Mouse (Mus musculus) kidney, adult 2 months (tissue): Measurements from ENCODE around the gene Pbld2. TPM values are rescaled to one million over a fixed set of nuclear protein-coding genes. Genes with fewer than 3 reads are reported as not detected.

Experiments used
- DNase-seq: peaks from one replicate; pipeline ENCODE4 v3.0.0; 2021
- H3K27ac ChIP-seq: fragments of 200-500 bp; 2 replicates; pipeline ENCODE4 v1.5.1; 2012; ENCODE audit warnings: low read depth, low read length, control low read depth, inconsistent platforms; ENCODE audit not compliant: insufficient read depth
- H3K27me3 ChIP-seq: fragments of 200-500 bp; replicated peaks from 2 replicates; pipeline ENCODE4 v1.6.1; 2012; ENCODE audit warnings: mild to moderate bottlenecking, moderate library complexity, low read length, inconsistent platforms; ENCODE audit not compliant: control insufficient read depth, insufficient read depth
- H3K36me3 ChIP-seq: fragments of 200-500 bp; 2 replicates; pipeline ENCODE4 v1.6.1; 2012; ENCODE audit warnings: mild to moderate bottlenecking, moderate library complexity, low read length, inconsistent platforms; ENCODE audit not compliant: control insufficient read depth, insufficient read depth
- H3K4me1 ChIP-seq: fragments of 200-500 bp; 2 replicates; pipeline ENCODE4 v1.6.1; 2011; ENCODE audit warnings: low read length; ENCODE audit not compliant: control insufficient read depth, insufficient read depth
- H3K4me3 ChIP-seq: fragments of 200-500 bp; 2 replicates; pipeline ENCODE4 v1.5.1; 2011; ENCODE audit warnings: mild to moderate bottlenecking, low read depth, low read length, control low read depth; ENCODE audit not compliant: insufficient read depth
- CTCF ChIP-seq: fragments of 200-500 bp; conservative IDR thresholded peaks from 2 replicates; pipeline ENCODE4 v1.5.1; 2011; ENCODE audit warnings: low read depth, mild to moderate bottlenecking, control low read depth, low read length, moderate library complexity, mixed read lengths; ENCODE audit not compliant: insufficient read depth, insufficient read length
- POLR2A ChIP-seq: fragments of 200-500 bp; IDR thresholded peaks from one replicate; pipeline ENCODE4 v1.6.1; 2011; ENCODE audit warnings: low read depth, low read length, control low read depth
- WGBS: fragments of 180-500 bp; shearing (Covaris S2); methylation state at CpG from one replicate; pipeline ENCODE4 v1.1.7; 2018; 5-methylcytosine and 5-hydroxymethylcytosine counted together
- polyA plus RNA-seq: library from polyadenylated mRNA; depleted of rRNA; stranded (reverse); fragments of >200 nt; gene quantifications from 2 replicates; pipeline ENCODE4 v1.2.3, GENCODE M21; 2012

Pbld2 gene
- polyA plus RNA-seq, 1 experiment, result 22.4 TPM

DNA sequence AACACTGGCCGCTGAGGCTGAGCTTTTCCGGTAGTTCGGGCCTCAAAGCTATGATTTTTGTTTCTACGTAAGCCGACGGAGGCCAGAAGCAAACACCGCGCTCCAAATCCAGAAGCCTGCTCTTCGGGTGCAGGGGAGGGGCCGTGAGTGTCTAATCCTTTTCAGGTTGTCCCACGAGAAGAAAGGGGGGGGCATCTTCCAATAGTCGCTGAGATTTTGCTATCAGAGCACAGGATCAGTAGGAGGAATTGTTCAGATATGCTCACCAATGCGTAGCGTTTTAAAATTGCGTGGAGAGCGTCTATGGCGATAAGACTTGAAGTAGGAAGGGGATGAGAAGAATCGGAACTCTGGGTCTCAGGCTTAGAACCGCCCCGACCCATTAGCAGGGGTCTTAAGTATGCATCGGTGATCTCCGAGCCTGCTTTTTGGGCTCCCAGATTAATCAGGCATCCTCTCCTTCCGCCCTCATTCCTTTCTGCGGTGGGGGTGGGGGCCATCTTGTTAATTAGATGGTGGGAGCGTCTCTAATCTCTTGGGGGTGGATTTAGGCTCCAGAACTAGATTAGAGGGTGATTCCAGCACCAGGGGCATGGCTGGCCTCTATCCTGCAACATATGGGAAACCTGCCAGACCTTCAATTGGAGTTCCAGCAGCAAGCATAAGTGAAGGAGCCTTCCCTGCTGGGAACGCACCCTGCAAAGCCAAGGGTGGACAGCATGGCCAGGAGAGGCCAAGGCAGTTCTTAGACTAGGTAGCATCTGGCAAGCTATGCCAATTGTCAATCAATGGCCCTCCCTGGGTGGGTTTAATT is 65.8 kb downstream of the Pbld2 start:
- Histone ChIP-seq H3K27me3 (no peaks in the 10 kb centered on the region), H3K36me3 (no peaks in the 10 kb centered on the region), H3K27ac (no peak overlapping the region), H3K4me3 (peak overlapping the region; percentile 35; the same call in 1 of the 2 replicates), H3K4me1 (no peaks in the 10 kb centered on the region)
- no peak for DNase-seq
- WGBS, result 17% methylated on average over 26 of the region's 26 CpGs
- TF ChIP-seq POLR2A (no peak), CTCF (no peak)

DNA sequence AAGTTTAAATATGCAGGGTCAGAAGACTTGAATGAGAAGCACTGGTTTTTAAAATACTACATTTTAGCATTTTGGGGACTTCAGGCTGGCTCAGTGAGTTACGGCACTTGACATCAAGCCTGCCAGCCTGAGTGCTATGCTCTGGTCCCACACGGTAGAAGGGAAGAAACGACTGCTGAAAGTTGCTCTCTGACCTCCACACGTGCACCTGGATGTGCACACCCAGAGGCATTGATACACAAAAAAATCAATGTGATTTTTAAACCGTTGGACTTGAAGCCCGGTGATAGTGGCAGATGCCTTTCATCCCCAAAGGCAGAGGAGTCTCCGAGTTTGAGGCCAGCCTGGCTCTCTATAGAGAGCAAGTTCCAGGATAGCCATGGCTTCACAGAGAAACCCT is 67.8 kb downstream of the Pbld2 start:
- 67% methylated on average over 7 of the region's 7 CpGs for WGBS
- no peaks in the 10 kb centered on the region for H3K27me3 ChIP-seq
- no peak overlapping the region for H3K4me3 ChIP-seq
- H3K36me3 ChIP-seq, result no peaks in the 10 kb centered on the region
- TF ChIP-seq POLR2A, result no peak
- no peak for TF ChIP-seq CTCF
- no peak overlapping the region for H3K27ac ChIP-seq
- DNase-seq, result no peak
- no peaks in the 10 kb centered on the region for H3K4me1 ChIP-seq

DNA sequence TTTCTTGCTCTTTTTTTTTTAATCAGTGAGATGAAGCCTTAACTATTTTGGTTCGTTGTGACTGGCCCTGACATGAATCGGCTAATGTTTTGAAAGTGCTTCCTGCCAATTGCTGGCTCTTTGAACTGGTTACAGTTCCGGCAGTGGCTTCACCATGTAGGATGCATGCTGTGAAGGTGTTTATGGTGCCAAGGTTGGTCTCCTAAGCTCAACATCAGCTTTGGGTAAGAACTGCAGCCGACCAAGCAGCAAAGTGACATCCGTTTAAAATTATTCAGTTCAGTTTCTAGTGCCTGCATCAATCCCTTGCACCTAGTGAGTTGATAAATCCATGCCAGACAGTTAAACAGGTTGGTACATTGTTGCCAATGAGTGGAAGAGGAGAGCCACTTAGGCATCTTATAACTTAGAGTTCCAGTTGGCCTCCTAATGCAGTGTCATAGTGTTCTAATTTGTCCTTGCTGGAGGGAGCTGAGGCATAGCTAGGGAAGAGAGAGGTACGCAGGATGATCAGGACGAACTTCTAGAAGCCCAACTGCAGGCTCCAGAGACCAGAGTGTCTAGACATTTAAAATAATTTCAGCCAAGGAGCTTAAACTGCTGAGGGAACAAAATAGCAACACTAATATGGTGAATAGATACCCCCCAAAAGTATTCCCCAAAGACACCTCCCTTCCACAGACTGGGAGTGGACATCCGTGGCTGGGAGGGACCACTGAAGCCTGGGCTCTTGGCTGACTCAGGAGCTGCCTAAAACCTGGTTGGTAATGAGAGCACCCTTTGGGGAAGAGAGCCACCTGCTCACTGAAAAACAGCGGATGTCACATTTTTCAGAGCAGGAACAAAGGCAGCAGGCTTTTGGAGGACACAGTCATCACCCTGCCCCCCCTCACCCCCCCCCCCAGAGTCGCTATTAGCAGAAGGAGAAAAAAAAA is 68.8 kb downstream of the Pbld2 start:
- TF ChIP-seq CTCF (no peak), POLR2A (no peak)
- Histone ChIP-seq H3K4me3 (no peak overlapping the region), H3K4me1 (no peaks in the 10 kb centered on the region), H3K36me3 (no peaks in the 10 kb centered on the region), H3K27me3 (no peaks in the 10 kb centered on the region), H3K27ac (no peak overlapping the region)
- no peak for DNase-seq
- WGBS, result 70% methylated on average over 10 of the region's 10 CpGs

DNA sequence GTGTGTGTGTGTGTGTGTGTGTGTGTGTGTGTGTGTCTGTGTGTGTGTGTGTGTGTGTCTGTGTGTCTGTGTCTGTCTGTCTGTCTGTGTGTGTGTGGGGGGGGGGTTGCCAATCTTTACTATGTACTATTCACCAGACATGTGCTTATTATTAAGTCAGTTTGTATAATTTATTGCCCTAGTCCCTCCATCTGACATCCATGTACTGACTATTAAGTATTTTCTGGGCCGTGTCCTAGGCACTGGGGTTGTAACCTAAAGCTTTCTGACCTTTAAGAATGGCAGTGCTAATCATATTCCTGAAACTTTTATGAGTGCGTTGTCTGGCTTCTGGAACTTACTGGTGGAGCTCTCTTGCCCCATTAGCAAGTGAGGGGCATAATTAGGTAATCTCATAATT is 72.6 kb downstream of the Pbld2 start:
- 69% methylated on average over 2 of the region's 2 CpGs for WGBS
- H3K27ac ChIP-seq, result no peak overlapping the region
- no peak overlapping the region for H3K4me3 ChIP-seq
- TF ChIP-seq POLR2A (no peak), CTCF (no peak)
- DNase-seq, result no peak
- no peaks in the 10 kb centered on the region for H3K27me3 ChIP-seq
- no peaks in the 10 kb centered on the region for H3K36me3 ChIP-seq
- H3K4me1 ChIP-seq, result no peaks in the 10 kb centered on the region; the same call in 1 of the 2 replicates

DNA sequence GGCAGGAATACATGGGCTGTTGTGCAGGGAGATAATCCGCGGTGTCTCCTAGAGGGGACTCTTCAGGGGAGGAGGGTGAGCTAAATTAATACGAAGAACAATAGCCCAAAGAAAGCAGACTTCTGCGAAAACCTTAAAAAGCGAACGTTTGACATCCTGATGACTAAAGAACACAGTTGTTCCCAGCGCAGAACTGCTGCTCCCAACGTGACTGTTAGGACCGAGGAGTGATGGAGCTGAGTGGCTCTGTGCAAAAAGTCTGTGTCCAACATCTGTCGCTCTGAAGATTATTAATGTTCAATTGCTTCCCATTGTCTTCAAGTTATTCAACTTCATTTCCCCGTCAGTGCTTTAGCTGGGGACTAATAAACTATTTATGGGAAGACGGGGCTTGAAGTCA is 74.1 kb downstream of the Pbld2 start:
- WGBS, result 76% methylated on average over 12 of the region's 12 CpGs

DNA sequence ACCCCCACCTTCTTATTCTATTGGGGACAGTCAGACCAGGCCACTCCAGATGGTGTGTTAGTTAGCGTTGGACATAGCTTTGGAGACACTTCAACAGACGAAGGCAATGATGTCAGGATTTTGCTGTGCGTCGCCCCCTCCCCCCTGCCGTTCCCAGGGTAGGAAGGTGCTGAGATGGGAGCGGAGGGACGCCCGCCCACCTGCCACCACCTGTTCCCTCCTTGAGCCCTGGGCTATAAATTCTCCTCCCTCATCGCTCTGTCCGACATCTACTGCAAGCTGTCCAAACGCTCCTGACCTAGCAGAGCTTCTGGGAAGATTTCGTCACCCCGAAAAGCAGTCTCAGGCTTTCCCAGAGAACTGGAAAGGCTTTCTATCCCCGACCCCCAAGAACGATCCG is 75.4 kb downstream of the Pbld2 start, which contains the start of gene Atoh7:
Gene Atoh7, plus strand, starts transcription at position 131 of the 400 bp plus-strand sequence.
- Histone ChIP-seq H3K27me3 (no peaks in the 10 kb centered on the region), H3K4me1 (no peaks in the 10 kb centered on the region; the same call in 1 of the 2 replicates), H3K36me3 (no peaks in the 10 kb centered on the region), H3K4me3 (peak within 1 kb of the TSS; percentile 35), H3K27ac (no peak within 1 kb of the TSS)
- TF ChIP-seq POLR2A (no peak), CTCF (no peak)
- 25% methylated on average over 16 of the region's 16 CpGs for WGBS
- no peak for DNase-seq

More for the DNA sequence above, 74.1 kb downstream of the Pbld2 start:
- TF ChIP-seq CTCF, result no peak
- no peak for TF ChIP-seq POLR2A
- DNase-seq, result no peak
- no peak overlapping the region for H3K27ac ChIP-seq
- no peaks in the 10 kb centered on the region for H3K36me3 ChIP-seq
- no peaks in the 10 kb centered on the region for H3K27me3 ChIP-seq
- no peaks in the 10 kb centered on the region; the same call in 1 of the 2 replicates for H3K4me1 ChIP-seq
- no peak overlapping the region for H3K4me3 ChIP-seq

DNA sequence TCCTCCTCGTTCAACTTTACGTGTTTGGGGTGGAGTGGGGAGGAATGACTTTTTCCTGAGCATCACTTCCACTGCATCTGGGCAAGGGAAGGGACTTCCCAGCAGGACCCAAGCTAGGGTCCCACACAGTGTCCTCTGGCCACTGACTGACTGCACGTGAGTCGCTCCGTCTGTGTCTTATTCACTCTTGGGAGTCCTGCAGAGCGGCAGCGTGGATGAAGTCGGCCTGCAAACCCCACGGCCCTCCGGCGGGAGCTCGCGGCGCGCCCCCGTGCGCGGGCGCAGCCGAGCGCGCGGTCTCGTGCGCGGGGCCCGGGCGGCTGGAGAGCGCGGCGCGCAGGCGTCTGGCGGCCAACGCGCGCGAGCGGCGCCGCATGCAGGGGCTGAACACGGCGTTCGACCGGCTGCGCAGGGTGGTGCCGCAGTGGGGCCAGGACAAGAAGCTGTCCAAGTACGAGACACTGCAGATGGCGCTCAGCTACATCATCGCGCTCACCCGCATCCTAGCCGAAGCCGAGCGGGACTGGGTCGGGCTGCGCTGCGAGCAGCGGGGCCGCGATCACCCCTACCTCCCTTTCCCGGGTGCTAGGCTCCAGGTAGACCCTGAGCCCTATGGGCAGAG is 75.9 kb downstream of the Pbld2 start:
- WGBS, result under 1% methylated on average over 62 of the region's 62 CpGs
- no peak for TF ChIP-seq CTCF
- no peaks in the 10 kb centered on the region; the same call in 1 of the 2 replicates for H3K4me1 ChIP-seq
- no peaks in the 10 kb centered on the region for H3K36me3 ChIP-seq
- H3K4me3 ChIP-seq, result peak overlapping the region; percentile 35
- no peak overlapping the region for H3K27ac ChIP-seq
- no peaks in the 10 kb centered on the region for H3K27me3 ChIP-seq
- DNase-seq, result peak; percentile 16
